Mouse (Mus musculus) liver, embryonic 13.5 days (tissue): ENCODE results near the gene 2010003K11Rik. TPM values are rescaled to one million over a fixed set of nuclear protein-coding genes. Genes with fewer than 3 reads are reported as not detected.
A peak's percentile ranks its signal among the peaks of the same experiment; 100 is the strongest.

Experiments used
- ATAC-seq: fragments of 200-750 bp; cut with Nextera tagmentation; 2 replicates; pipeline ENCODE4 v1.8.0; 2017; ENCODE audit warnings: low read depth, mild to moderate bottlenecking, moderate number of reproducible peaks, moderate library complexity
- DNase-seq: peaks from one replicate; pipeline ENCODE4 v3.0.0; 2022
- H3K27ac ChIP-seq: fragments of 300-500 bp; sonication (generic); 2 replicates; pipeline ENCODE4 v1.5.1; 2015; ENCODE audit warnings: moderate library complexity, mild to moderate bottlenecking, inconsistent platforms
- H3K27me3 ChIP-seq: fragments of 300-500 bp; sonication (generic); 2 replicates; pipeline ENCODE4 v1.6.1; 2015; ENCODE audit warnings: mild to moderate bottlenecking, inconsistent platforms
- H3K36me3 ChIP-seq: fragments of 300-500 bp; sonication (generic); 2 replicates; pipeline ENCODE4 v1.6.1; 2015; ENCODE audit warnings: mild to moderate bottlenecking, inconsistent platforms
- H3K4me1 ChIP-seq: fragments of 300-500 bp; sonication (generic); replicated peaks from 2 replicates; pipeline ENCODE4 v1.6.1; 2015; ENCODE audit warnings: inconsistent platforms
- H3K4me2 ChIP-seq: fragments of 300-500 bp; sonication (generic); 2 replicates; pipeline ENCODE4 v1.6.1; 2015; ENCODE audit warnings: inconsistent platforms, mild to moderate bottlenecking, moderate library complexity
- H3K4me3 ChIP-seq: fragments of 300-500 bp; sonication (generic); replicated peaks from 2 replicates; pipeline ENCODE4 v1.5.1; 2015; ENCODE audit warnings: mild to moderate bottlenecking, inconsistent platforms
- H3K9ac ChIP-seq: fragments of 300-500 bp; sonication (generic); 2 replicates; pipeline ENCODE4 v1.6.1; 2015; ENCODE audit warnings: mild to moderate bottlenecking, inconsistent platforms
- H3K9me3 ChIP-seq: fragments of 300-500 bp; sonication (generic); replicated peaks from 2 replicates; pipeline ENCODE4 v1.6.1; 2016; ENCODE audit warnings: inconsistent platforms
- whole genome bisulfite sequencing: fragments of 180-500 bp; shearing (Covaris S2); methylation state at CpG from one replicate; pipeline ENCODE4 v1.1.7; 2015; ENCODE audit not compliant: insufficient replicate concordance; 5-methylcytosine and 5-hydroxymethylcytosine counted together
- polyA plus RNA-seq: library from polyadenylated mRNA; unstranded; fragments of >200 nt; fragmentation: Nextera tagmentation; extraction: Ambion mirVana; gene quantifications from 2 replicates; pipeline ENCODE4 v1.2.1, GENCODE M21; 2015

2010003K11Rik gene
- polyA plus RNA-seq, 1 experiment from 2014 or later, result not detected

DNA sequence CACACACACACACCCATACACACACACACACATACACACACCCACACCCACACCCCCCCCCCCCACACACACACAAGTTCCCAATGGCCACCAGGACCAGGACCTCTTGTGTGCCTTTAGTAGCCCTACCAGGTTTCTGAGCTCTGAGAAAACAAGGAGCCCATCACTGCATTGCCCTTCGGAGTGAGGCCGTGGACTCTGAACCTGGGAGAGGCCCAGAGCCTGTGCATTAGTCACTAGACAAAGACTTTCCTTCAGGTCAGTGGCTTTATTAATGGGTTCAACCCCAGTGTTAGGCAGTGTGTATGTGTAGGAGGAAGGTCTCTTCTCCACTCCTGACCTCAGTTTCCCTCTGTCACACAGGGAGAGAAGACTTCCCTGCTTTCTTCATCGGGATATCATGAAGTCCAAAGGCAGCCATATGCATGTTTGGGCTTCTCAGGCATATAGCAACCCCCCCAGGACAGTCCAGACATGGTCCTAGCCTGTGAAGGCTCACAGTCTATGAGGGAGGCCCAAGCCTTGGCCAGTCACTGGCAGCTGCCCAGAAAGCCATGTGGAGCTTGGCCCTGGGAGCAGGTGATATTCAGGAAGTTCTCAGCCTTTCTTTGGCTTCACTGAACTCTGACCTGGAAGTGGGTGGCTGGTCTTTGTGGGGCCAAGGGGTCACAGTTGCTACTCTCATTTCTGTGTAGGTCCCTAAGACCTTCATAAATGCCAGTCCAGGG is 1.7 kb downstream of the 2010003K11Rik start:
- H3K4me3 ChIP-seq, result no peak overlapping the region
- H3K4me2 ChIP-seq, result no peak overlapping the region
- peak; percentile 21; the same call in 1 of the 2 replicates for ATAC-seq
- H3K4me1 ChIP-seq, result peaks cover 15% of the 10 kb centered on the region
- DNase-seq, result no peak
- H3K9ac ChIP-seq, result no peak overlapping the region
- H3K36me3 ChIP-seq, result no peaks in the 10 kb centered on the region
- WGBS, result 61% methylated on average over 3 of the region's 3 CpGs
- H3K27ac ChIP-seq, result peak overlapping the region; percentile 34
- no peaks in the 10 kb centered on the region for H3K9me3 ChIP-seq
- H3K27me3 ChIP-seq, result 0 out of 2 replicates have a peak, but pooled peaks cover 3% of the 10 kb centered on the region

DNA sequence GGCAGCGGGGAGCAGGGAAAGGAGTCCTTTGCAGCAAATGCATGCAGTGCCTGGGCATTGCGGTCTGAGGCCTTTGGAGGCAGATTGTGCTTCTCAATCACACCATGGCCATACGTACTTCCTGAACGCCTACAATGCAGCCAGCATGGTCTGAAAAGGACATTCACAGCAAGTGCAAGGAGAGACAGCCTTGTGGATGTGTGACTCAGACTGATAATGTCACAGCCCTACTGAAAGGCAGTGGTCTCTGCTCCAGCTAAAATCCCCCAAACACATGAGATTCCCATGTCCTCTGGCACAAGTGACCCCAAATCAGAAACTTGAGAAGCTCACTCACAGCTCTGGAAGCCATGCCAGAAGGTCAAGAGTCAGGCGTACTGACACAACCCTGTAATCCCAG is 2.6 kb downstream of the 2010003K11Rik start:
- H3K9ac ChIP-seq, result no peak overlapping the region
- H3K4me3 ChIP-seq, result no peak overlapping the region
- 64% methylated on average over 5 of the region's 5 CpGs for WGBS
- ATAC-seq, result no peak
- H3K4me2 ChIP-seq, result no peak overlapping the region
- H3K36me3 ChIP-seq, result no peaks in the 10 kb centered on the region
- H3K4me1 ChIP-seq, result peaks cover 15% of the 10 kb centered on the region
- H3K9me3 ChIP-seq, result no peaks in the 10 kb centered on the region
- H3K27ac ChIP-seq, result no peak overlapping the region
- 0 out of 2 replicates have a peak, but pooled peaks cover 3% of the 10 kb centered on the region for H3K27me3 ChIP-seq
- DNase-seq, result no peak

DNA sequence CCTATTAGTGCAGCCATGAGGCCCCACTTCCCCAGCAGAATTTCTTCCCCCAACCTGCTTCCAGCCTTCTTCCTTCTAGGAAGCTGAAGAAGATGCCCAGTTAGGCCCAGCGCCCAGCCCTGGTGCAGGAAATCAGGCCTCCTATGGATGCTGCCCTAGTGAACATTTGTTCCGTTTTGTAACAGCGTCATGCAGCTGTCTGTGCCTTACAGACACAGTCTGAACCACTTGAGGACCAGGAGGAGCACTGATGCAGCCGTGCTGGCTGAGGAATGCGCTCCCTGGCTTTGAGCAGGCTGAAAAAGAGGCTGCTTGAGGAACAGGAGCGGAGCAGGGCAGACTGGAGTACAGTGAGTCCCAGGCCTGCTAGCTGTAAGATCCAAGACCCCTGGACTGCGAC is 3.7 kb downstream of the 2010003K11Rik start:
- Histone ChIP-seq H3K4me1 (peaks cover 15% of the 10 kb centered on the region), H3K4me3 (no peak overlapping the region), H3K36me3 (no peaks in the 10 kb centered on the region), H3K4me2 (no peak overlapping the region), H3K9ac (no peak overlapping the region), H3K9me3 (no peaks in the 10 kb centered on the region), H3K27me3 (0 out of 2 replicates have a peak, but pooled peaks cover 3% of the 10 kb centered on the region), H3K27ac (no peak overlapping the region)
- ATAC-seq, result no peak
- WGBS, result 65% methylated on average over 7 of the region's 7 CpGs
- DNase-seq, result no peak

DNA sequence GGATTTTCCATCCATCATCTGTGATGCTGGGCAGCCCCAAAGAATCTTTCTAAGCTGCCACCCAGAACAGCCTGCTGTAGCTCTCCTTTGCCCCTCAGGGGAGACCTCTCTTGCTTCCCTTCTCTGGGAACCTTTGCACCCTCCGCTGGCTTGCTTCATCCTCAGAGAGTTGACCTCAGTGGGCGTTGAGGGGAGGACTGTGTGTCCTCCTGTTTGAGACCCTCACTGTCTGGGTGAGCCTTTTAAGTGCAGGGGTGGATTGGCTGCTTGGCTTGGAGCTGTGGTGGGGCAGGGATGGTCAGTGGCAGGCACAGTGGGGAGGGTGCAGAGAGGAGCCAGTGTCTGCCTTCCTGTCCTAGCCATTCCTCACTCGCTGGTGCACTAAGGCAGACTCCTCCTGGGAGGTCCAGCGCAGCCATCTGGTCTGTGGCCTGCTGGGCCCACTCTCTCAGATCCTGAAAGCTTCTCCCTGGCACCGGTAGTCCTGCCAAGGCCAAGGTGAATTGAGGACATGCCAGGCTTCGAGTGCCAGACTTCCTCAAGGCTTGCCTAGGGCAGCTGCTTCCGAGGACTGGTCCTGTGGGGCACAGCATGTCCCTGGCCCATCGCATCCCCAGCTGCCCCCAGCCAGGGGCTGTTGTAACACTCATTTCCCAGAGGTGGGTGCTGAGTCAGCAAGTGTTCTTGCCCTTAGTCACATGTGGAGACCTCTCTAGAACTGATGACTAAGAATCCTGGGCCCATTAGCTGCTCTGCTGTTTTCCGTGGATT is 5.7 kb downstream of the 2010003K11Rik start:
- Histone ChIP-seq H3K4me3 (no peak overlapping the region), H3K4me1 (peaks cover 7% of the 10 kb centered on the region), H3K9ac (no peak overlapping the region), H3K4me2 (no peak overlapping the region), H3K27ac (no peak overlapping the region), H3K36me3 (no peaks in the 10 kb centered on the region), H3K27me3 (0 out of 2 replicates have a peak, but pooled peaks cover 3% of the 10 kb centered on the region), H3K9me3 (no peaks in the 10 kb centered on the region)
- no peak for ATAC-seq
- 54% methylated on average over 9 of the region's 9 CpGs for WGBS
- DNase-seq, result no peak

DNA sequence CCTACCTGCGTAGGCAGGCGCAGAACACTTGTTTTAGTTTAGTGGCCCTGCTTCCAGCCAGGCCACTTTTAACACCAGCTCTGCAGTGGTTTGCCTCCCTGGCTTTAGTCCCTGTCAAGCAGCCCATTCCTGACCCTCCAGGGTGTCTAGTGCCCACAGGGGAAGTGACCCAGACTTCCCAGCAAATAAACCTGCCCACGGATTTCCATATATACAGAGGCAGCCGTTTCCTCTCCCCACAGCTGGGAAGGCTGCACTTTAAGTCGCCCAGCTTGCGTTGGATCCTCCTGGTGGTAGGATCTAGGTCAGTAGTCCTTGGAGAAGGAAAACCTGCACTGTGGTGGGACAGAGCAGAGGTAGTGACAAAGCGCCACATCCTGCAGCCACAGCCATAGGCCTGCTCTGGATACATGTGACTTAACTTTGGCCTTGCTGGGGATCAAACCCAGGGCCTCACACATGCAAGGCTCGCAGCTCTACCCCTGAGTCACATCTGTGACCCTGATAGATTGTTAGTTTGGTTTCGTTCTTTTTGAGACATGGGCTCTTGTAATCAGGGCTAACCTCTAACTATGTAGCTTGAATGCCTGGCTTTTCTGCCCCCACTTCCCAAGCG is 7.2 kb downstream of the 2010003K11Rik start:
- Histone ChIP-seq H3K4me2 (no peak overlapping the region), H3K9me3 (no peaks in the 10 kb centered on the region), H3K36me3 (no peaks in the 10 kb centered on the region), H3K9ac (no peak overlapping the region), H3K27ac (no peak overlapping the region), H3K4me1 (no peaks in the 10 kb centered on the region), H3K27me3 (0 out of 2 replicates have a peak, but pooled peaks cover 3% of the 10 kb centered on the region), H3K4me3 (no peak overlapping the region)
- DNase-seq, result no peak
- no peak for ATAC-seq
- WGBS, result 64% methylated on average over 10 of the region's 10 CpGs

DNA sequence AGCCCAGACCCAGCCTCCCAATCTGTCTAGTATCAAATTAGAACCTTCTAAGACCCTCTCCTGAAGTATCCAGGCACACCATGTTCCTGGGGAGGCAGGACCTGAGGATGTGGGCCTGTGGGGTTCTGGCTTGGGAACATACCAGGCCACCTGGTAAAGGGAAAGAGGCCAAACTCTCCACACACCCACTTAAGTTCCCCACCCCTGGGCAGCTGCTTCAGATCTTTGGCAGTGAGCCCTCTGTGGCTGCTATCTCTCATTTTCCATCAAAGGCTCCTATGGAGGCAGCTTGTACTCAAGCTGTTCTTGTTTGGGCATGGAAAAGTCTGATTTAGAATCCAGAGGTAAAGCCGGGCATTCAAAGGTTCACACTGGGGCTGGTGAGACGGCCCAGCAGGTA is 10.5 kb downstream of the 2010003K11Rik start:
- ATAC-seq (no peak), DNase-seq (no peak)
- no peaks in the 10 kb centered on the region for H3K9me3 ChIP-seq
- H3K27me3 ChIP-seq, result no peaks in the 10 kb centered on the region
- H3K27ac ChIP-seq, result no peak overlapping the region
- H3K4me3 ChIP-seq, result no peak overlapping the region
- no peak overlapping the region for H3K9ac ChIP-seq
- no peaks in the 10 kb centered on the region for H3K36me3 ChIP-seq
- WGBS, result 65% methylated on average over 2 of the region's 2 CpGs
- H3K4me1 ChIP-seq, result no peaks in the 10 kb centered on the region
- no peak overlapping the region for H3K4me2 ChIP-seq

DNA sequence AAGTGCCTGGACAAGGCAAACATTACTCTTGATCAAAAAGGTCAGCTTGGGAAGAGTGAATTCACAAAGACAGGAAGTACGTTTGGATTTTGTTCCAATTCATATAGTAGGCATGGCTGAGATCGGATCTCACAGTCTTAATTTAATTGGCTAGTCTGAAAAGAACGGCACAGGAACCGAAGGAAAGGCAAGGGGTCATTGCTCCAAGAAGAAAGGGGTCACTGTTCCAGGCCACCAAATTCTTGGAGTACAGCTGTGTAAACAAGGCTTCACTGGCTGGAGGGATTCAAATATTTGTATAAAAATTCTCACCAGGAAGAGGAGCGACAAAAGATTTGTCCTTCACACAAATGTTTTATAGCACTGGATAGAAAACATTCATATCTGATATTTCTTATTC is 13.4 kb downstream of the 2010003K11Rik start:
- H3K9ac ChIP-seq, result no peak overlapping the region
- no peak overlapping the region for H3K4me2 ChIP-seq
- no peaks in the 10 kb centered on the region for H3K4me1 ChIP-seq
- no peak overlapping the region for H3K4me3 ChIP-seq
- H3K36me3 ChIP-seq, result no peaks in the 10 kb centered on the region
- no peak overlapping the region for H3K27ac ChIP-seq
- DNase-seq, result no peak
- H3K27me3 ChIP-seq, result peaks cover 5% of the 10 kb centered on the region; the same call in 1 of the 2 replicates
- H3K9me3 ChIP-seq, result no peaks in the 10 kb centered on the region
- 61% methylated on average over 5 of the region's 5 CpGs for WGBS
- no peak for ATAC-seq

DNA sequence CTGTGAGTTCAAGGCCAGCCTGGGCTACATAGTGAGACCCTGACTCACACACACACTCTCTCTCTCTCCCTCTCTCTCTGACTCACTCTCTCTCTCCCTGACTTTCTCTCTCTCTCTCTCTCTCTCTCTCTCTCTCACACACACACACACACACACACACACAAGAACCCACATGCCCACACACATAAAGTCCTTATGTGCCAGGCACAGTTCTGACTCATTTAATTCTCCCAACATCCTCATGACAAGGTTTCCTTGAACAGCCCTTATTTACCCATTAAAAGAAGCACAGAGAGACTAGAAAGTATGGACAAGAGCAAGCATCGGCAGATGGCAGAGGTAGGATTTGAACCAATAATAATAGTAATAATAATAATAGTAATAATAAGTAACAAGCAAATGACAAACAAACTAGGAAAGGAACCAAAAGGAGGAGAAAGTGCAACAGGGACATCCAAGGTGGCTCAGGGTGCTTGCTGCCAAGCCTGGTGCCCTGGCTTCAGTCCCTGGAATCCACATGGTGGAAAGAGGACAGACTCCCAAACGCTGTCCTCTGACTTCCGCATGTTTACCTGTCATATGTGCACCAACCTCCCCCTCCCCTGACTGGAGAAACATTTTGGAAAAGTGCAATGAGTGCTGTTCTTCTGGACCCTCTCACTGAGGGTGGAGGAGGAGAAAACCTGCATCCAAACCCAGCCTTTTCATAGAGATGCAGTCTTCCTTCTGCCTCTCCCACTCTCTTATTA is 16.1 kb downstream of the 2010003K11Rik start:
- Histone ChIP-seq H3K4me2 (no peak overlapping the region), H3K9ac (no peak overlapping the region), H3K4me3 (no peak overlapping the region), H3K36me3 (no peaks in the 10 kb centered on the region), H3K9me3 (no peaks in the 10 kb centered on the region), H3K27ac (no peak overlapping the region), H3K4me1 (peaks cover 5% of the 10 kb centered on the region), H3K27me3 (peaks cover 29% of the 10 kb centered on the region)
- ATAC-seq (no peak), DNase-seq (no peak)
- 79% methylated on average over 3 of the region's 3 CpGs for WGBS

DNA sequence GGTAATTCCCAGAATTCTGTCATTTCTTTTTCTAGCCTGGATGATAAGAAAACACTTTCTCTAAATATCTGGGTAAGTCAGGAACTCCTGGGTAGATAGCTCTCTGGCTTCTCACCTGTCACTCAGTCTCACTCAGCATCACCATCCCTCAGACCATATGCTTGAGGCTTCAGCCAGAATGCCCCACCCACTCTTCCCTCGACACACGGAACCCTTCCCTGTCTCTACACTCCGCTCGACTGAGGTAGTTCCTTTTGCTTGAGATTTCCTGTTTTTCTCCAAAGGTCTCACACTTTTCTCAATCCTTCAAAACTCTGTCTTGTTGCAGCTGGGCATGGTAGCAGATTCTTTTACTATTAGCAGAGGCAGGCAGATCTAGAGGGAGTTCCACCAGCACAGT is 17.1 kb downstream of the 2010003K11Rik start:
- no peak overlapping the region for H3K9ac ChIP-seq
- H3K4me1 ChIP-seq, result peaks cover 11% of the 10 kb centered on the region
- no peak overlapping the region for H3K4me2 ChIP-seq
- H3K36me3 ChIP-seq, result no peaks in the 10 kb centered on the region
- H3K4me3 ChIP-seq, result no peak overlapping the region
- no peaks in the 10 kb centered on the region for H3K9me3 ChIP-seq
- no peak for DNase-seq
- 16% methylated on average over 4 of the region's 4 CpGs for WGBS
- H3K27ac ChIP-seq, result no peak overlapping the region
- no peak for ATAC-seq
- H3K27me3 ChIP-seq, result peaks cover 38% of the 10 kb centered on the region

DNA sequence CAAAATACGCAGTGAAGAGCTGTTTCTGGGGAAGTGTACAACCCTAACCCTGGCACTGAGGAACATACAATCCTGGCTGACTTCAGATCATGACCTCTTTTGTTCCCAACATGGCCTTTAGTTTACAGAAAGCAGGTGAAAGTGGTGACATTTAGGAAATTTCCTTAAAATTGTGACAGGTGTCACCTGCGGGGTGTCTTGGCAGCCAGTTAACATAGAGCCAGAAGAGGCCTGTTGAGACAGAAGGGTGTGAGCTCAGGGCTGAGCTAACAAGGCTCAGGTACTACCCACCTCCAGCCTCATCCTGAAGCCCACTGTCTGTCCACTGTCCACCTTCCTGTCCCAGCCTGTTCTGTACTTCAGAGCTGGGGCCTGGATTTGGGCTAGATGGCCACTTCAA is 18.3 kb downstream of the 2010003K11Rik start:
- Histone ChIP-seq H3K4me2 (no peak overlapping the region), H3K27ac (no peak overlapping the region), H3K36me3 (no peaks in the 10 kb centered on the region), H3K9me3 (no peaks in the 10 kb centered on the region), H3K27me3 (peaks cover 51% of the 10 kb centered on the region), H3K4me1 (peaks cover 12% of the 10 kb centered on the region), H3K9ac (no peak overlapping the region), H3K4me3 (no peak overlapping the region)
- WGBS, result 72% methylated on average over 2 of the region's 2 CpGs
- ATAC-seq (no peak), DNase-seq (no peak)

DNA sequence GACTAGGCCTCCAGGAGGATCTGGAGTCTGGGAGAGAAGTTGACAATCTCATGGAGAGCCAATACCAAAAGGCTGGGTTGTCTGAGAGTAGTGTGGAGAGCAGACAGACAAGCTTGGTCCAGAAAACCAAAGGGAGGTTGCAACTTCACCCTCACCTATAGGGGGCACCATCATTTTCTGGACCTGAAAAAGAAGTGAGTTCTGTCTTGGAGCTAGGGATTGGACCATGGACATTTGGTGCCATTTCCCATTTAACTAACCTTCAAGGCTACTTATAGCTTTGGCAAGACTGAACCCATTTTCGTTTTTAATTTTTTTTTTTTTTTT is 20.2 kb downstream of the 2010003K11Rik start:
- peaks cover 12% of the 10 kb centered on the region for H3K4me1 ChIP-seq
- DNase-seq (no peak), ATAC-seq (no peak)
- H3K9me3 ChIP-seq, result no peaks in the 10 kb centered on the region
- no peaks in the 10 kb centered on the region for H3K36me3 ChIP-seq
- WGBS, result 12% methylated on average over 1 of the region's 1 CpGs
- H3K4me2 ChIP-seq, result peak overlapping the region; percentile 13; the same call in 1 of the 2 replicates
- no peak overlapping the region for H3K9ac ChIP-seq
- H3K4me3 ChIP-seq, result no peak overlapping the region
- peaks cover 68% of the 10 kb centered on the region for H3K27me3 ChIP-seq
- no peak overlapping the region for H3K27ac ChIP-seq
